Mouse (Mus musculus) kidney, postnatal 0 days (tissue): Measurements from ENCODE around the gene Nxph4. TPM values are rescaled to one million over a fixed set of nuclear protein-coding genes. Genes with fewer than 3 reads are reported as not detected.
A peak's percentile ranks its signal among the peaks of the same experiment; 100 is the strongest.

Source experiments
- ATAC-seq: fragments of 200-750 bp; cut with Nextera tagmentation; replicated peaks from 2 replicates; pipeline ENCODE4 v1.8.0; 2017; ENCODE audit warnings: low read depth, moderate number of reproducible peaks, moderate TSS enrichment, moderate library complexity; ENCODE audit not compliant: low FRiP score
- DNase-seq: peaks from one replicate; pipeline ENCODE4 v3.0.0-alpha.2; 2016; ENCODE audit warnings: low spot score
- H3K27ac ChIP-seq: fragments of 300-500 bp; sonication (generic); 2 replicates; pipeline ENCODE4 v1.5.1; 2014; ENCODE audit warnings: mild to moderate bottlenecking
- H3K27me3 ChIP-seq: fragments of 300-500 bp; sonication (generic); 2 replicates; pipeline ENCODE4 v1.6.1; 2014; ENCODE audit warnings: low read length, mixed read lengths; ENCODE audit not compliant: insufficient read depth
- H3K36me3 ChIP-seq: fragments of 300-500 bp; sonication (generic); 2 replicates; pipeline ENCODE4 v1.6.1; 2014; ENCODE audit warnings: low read length, mixed read lengths; ENCODE audit not compliant: insufficient read depth
- H3K4me1 ChIP-seq: fragments of 300-500 bp; sonication (generic); replicated peaks from 2 replicates; pipeline ENCODE4 v1.6.1; 2014; ENCODE audit warnings: antibody characterized with exemption, low read length, mixed read lengths; ENCODE audit not compliant: insufficient read depth
- H3K4me2 ChIP-seq: fragments of 300-500 bp; sonication (generic); 2 replicates; pipeline ENCODE4 v1.6.1; 2014; ENCODE audit warnings: mild to moderate bottlenecking, low read length, moderate library complexity, mixed read lengths
- H3K4me3 ChIP-seq: fragments of 300-500 bp; sonication (generic); replicated peaks from 2 replicates; pipeline ENCODE4 v1.5.1; 2014; ENCODE audit warnings: low read depth, low read length
- H3K9ac ChIP-seq: fragments of 300-500 bp; sonication (generic); 2 replicates; pipeline ENCODE4 v1.6.1; 2014; ENCODE audit warnings: low read depth, low read length
- H3K9me3 ChIP-seq: fragments of 300-500 bp; sonication (generic); replicated peaks from 2 replicates; pipeline ENCODE4 v1.6.1; 2016; ENCODE audit warnings: low read length, inconsistent platforms, mixed read lengths
- CTCF ChIP-seq: IDR thresholded peaks from 2 replicates; pipeline ENCODE4 v1.5.1; 2016; ENCODE audit warnings: antibody characterized with exemption, low read depth, mild to moderate bottlenecking, moderate library complexity
- WGBS: fragments of 180-500 bp; shearing (Covaris S2); extraction: QIAGEN DNeasy Blood & Tissue Kit; methylation state at CpG from one replicate; pipeline ENCODE4 v1.1.7; 2014; 5-methylcytosine and 5-hydroxymethylcytosine counted together
- polyA plus RNA-seq: library from polyadenylated mRNA; unstranded; fragments of >200 nt; fragmentation: Nextera tagmentation; extraction: Ambion mirVana; gene quantifications from 2 replicates; pipeline ENCODE4 v1.2.1, GENCODE M21; 2015

The Nxph4 gene
- polyA plus RNA-seq, 1 experiment from 2014 or later = 0.93 TPM

GRCm38 (mm10) chr10:127526681-127527080, 7.7 kb downstream of the Nxph4 start:
- Histone ChIP-seq H3K4me3 (peak overlapping the region; percentile 24), H3K27me3 (peaks cover 75% of the 10 kb centered on the region), H3K4me2 (peak overlapping the region; percentile 50), H3K36me3 (no peaks in the 10 kb centered on the region), H3K27ac (no peak overlapping the region), H3K9me3 (no peaks in the 10 kb centered on the region), H3K9ac (0 out of 2 replicates have a peak overlapping the region, but pooled peaks have one; percentile 27), H3K4me1 (peaks cover 10% of the 10 kb centered on the region)
- under 1% methylated on average over 26 of the region's 26 CpGs for WGBS
- peak; percentile 66 for TF ChIP-seq CTCF
- peak; percentile 73 for DNase-seq
- ATAC-seq = peak; percentile 65; the same call in 1 of the 2 replicates

- Histone ChIP-seq H3K27me3 (peaks cover 70% of the 10 kb centered on the region), H3K9ac (no peak overlapping the region), H3K27ac (no peak overlapping the region), H3K9me3 (no peaks in the 10 kb centered on the region), H3K36me3 (no peaks in the 10 kb centered on the region), H3K4me2 (peak overlapping the region; percentile 50), H3K4me3 (peak overlapping the region; percentile 24), H3K4me1 (peaks cover 17% of the 10 kb centered on the region)
- DNase-seq = no peak
- WGBS = 1% methylated on average over 26 of the region's 26 CpGs
- no peak for ATAC-seq
- TF ChIP-seq CTCF = no peak
These were observed 8.3 kb downstream of the Nxph4 start for GRCm38 (mm10) chr10:127526048-127526447.

- no peak overlapping the region for H3K9ac ChIP-seq
- H3K4me3 ChIP-seq = no peak overlapping the region
- no peak overlapping the region for H3K27ac ChIP-seq
- H3K9me3 ChIP-seq = no peaks in the 10 kb centered on the region
- H3K4me2 ChIP-seq = no peak overlapping the region
- DNase-seq = no peak
- 7% methylated on average over 23 of the region's 23 CpGs for WGBS
- H3K4me1 ChIP-seq = peaks cover 20% of the 10 kb centered on the region
- no peaks in the 10 kb centered on the region for H3K36me3 ChIP-seq
- ATAC-seq = no peak
- H3K27me3 ChIP-seq = peaks cover 59% of the 10 kb centered on the region
- no peak for TF ChIP-seq CTCF
These were observed 9.6 kb downstream of the Nxph4 start for GRCm38 (mm10) chr10:127524646-127525255.

- Histone ChIP-seq H3K27ac (0 out of 2 replicates have a peak within 1 kb of the TSS, but pooled peaks have one; percentile 1), H3K4me2 (peak within 1 kb of the TSS; percentile 68), H3K4me3 (peak within 1 kb of the TSS; percentile 43), H3K27me3 (peaks cover 34% of the 10 kb centered on the region), H3K36me3 (peaks cover 18% of the 10 kb centered on the region; the same call in 1 of the 2 replicates), H3K9me3 (no peaks in the 10 kb centered on the region), H3K9ac (peak within 1 kb of the TSS; percentile 48), H3K4me1 (peaks cover 22% of the 10 kb centered on the region)
- ATAC-seq = peak; percentile 25; the same call in 1 of the 2 replicates
- peak; percentile 98 for DNase-seq
- no peak for TF ChIP-seq CTCF
- WGBS = under 1% methylated on average over 21 of the region's 21 CpGs
These were observed 12.2 kb downstream of the Nxph4 start, which contains the start of gene Shmt2 for GRCm38 (mm10) chr10:127522088-127522581. Gene Shmt2, minus strand, starts transcription at chr10:127522444.

- Histone ChIP-seq H3K4me2 (peak overlapping the region; percentile 68), H3K36me3 (peaks cover 18% of the 10 kb centered on the region; the same call in 1 of the 2 replicates), H3K4me1 (peaks cover 25% of the 10 kb centered on the region), H3K27me3 (peaks cover 30% of the 10 kb centered on the region), H3K9ac (peak overlapping the region; percentile 48), H3K4me3 (peak overlapping the region; percentile 43), H3K9me3 (no peaks in the 10 kb centered on the region), H3K27ac (0 out of 2 replicates have a peak overlapping the region, but pooled peaks have one; percentile 1)
- WGBS = 3% methylated on average over 12 of the region's 12 CpGs
- no peak for ATAC-seq
- no peak for TF ChIP-seq CTCF
- DNase-seq = no peak
These were observed 12.7 kb downstream of the Nxph4 start for GRCm38 (mm10) chr10:127521611-127522080.

GRCm38 (mm10) chr10:127520714-127521357, 13.5 kb downstream of the Nxph4 start:
- Histone ChIP-seq H3K4me3 (no peak overlapping the region), H3K36me3 (peaks cover 18% of the 10 kb centered on the region; the same call in 1 of the 2 replicates), H3K27me3 (peaks cover 22% of the 10 kb centered on the region), H3K27ac (0 out of 2 replicates have a peak overlapping the region, but pooled peaks have one; percentile 31), H3K9ac (peak overlapping the region; percentile 48; the same call in 1 of the 2 replicates), H3K9me3 (no peaks in the 10 kb centered on the region), H3K4me2 (peak overlapping the region; percentile 68), H3K4me1 (peaks cover 26% of the 10 kb centered on the region)
- no peak for TF ChIP-seq CTCF
- ATAC-seq (peak; percentile 41), DNase-seq (no peak)
- WGBS = 57% methylated on average over 20 of the region's 20 CpGs
